Mouse (Mus musculus) stomach, embryonic 16.5 days (tissue): ENCODE measurements around the gene Fli1. TPM values are rescaled to one million over a fixed set of nuclear protein-coding genes. Genes with fewer than 3 reads are reported as not detected.

Source experiments
- ATAC-seq: fragments of 200-750 bp; cut with Nextera tagmentation; 2 replicates; pipeline ENCODE4 v1.8.0; 2017; ENCODE audit warnings: moderate number of reproducible peaks, moderate TSS enrichment; ENCODE audit not compliant: insufficient read depth, low FRiP score
- H3K27ac ChIP-seq: fragments of 300-500 bp; sonication (generic); 2 replicates; pipeline ENCODE4 v1.5.1; 2014; ENCODE audit warnings: low read length
- H3K27me3 ChIP-seq: fragments of 300-500 bp; sonication (generic); 2 replicates; pipeline ENCODE4 v1.6.1; 2014; ENCODE audit warnings: low read length, control low read depth, mixed read lengths; ENCODE audit not compliant: control insufficient read depth, insufficient read depth
- H3K36me3 ChIP-seq: fragments of 300-500 bp; sonication (generic); 2 replicates; pipeline ENCODE4 v1.6.1; 2014; ENCODE audit warnings: low read length; ENCODE audit not compliant: control insufficient read depth, insufficient read depth
- H3K4me1 ChIP-seq: fragments of 300-500 bp; sonication (generic); 2 replicates; pipeline ENCODE4 v1.6.1; 2014; ENCODE audit warnings: low read length, control low read depth, mixed read lengths; ENCODE audit not compliant: control insufficient read depth, insufficient read depth
- H3K4me2 ChIP-seq: fragments of 300-500 bp; sonication (generic); 2 replicates; pipeline ENCODE4 v1.6.1; 2014; ENCODE audit warnings: low read depth, low read length, mixed read lengths
- H3K4me3 ChIP-seq: fragments of 300-500 bp; sonication (generic); replicated peaks from 2 replicates; pipeline ENCODE4 v1.5.1; 2014; ENCODE audit warnings: mild to moderate bottlenecking, low read length
- H3K9ac ChIP-seq: fragments of 300-500 bp; sonication (generic); 2 replicates; pipeline ENCODE4 v1.6.1; 2014; ENCODE audit warnings: low read length
- H3K9me3 ChIP-seq: fragments of 300-500 bp; sonication (generic); replicated peaks from 2 replicates; pipeline ENCODE4 v1.6.1; 2016; ENCODE audit warnings: low read length, control low read depth; ENCODE audit not compliant: control insufficient read depth
- WGBS: fragments of 180-500 bp; shearing (Covaris S2); extraction: QIAGEN DNeasy Blood & Tissue Kit; methylation state at CpG from one replicate; pipeline ENCODE4 v1.1.7; 2014; 5-methylcytosine and 5-hydroxymethylcytosine counted together
- polyA plus RNA-seq: library from polyadenylated mRNA; unstranded; fragments of >200 nt; fragmentation: Nextera tagmentation; extraction: Ambion mirVana; gene quantifications from 2 replicates; pipeline ENCODE4 v1.2.1, GENCODE M21; 2015

Gene Fli1
- polyA plus RNA-seq, 1 experiment from 2014 or later: 12.8 TPM

GRCm38 (mm10) chr9:32573638-32574037 lies 31.0 kb upstream of the Fli1 start:
- ATAC-seq: no peak
- Histone ChIP-seq H3K27me3 (no peaks in the 10 kb centered on the region), H3K27ac (no peak overlapping the region), H3K9ac (no peak overlapping the region), H3K4me3 (no peak overlapping the region), H3K9me3 (no peaks in the 10 kb centered on the region), H3K4me1 (peaks cover 4% of the 10 kb centered on the region; the same call in 1 of the 2 replicates), H3K36me3 (no peaks in the 10 kb centered on the region), H3K4me2 (no peak overlapping the region)
- 63% methylated on average over 4 of the region's 4 CpGs for WGBS

DNA sequence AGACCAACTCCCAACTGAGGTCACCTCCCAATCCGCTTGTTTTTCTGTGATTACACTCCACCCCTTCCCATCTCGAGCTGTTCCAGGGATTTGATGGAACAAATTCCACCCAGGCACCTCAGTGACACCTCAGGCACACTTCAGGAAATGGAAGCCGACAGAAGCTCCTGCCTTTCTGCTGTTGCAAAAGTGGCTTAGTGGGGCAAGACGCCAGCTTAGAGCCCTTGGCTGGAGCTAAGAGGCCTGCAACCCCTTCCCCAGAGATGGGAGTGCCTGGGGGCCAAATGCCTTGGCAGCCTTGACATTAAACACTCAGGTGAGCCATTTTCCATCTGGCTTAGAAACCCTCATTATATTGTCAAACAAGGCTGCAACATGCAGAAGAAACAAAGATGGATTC lies 29.0 kb upstream of the Fli1 start:
- H3K27me3 ChIP-seq: no peaks in the 10 kb centered on the region
- H3K9ac ChIP-seq: no peak overlapping the region
- H3K4me2 ChIP-seq: no peak overlapping the region
- H3K27ac ChIP-seq: no peak overlapping the region
- no peaks in the 10 kb centered on the region for H3K9me3 ChIP-seq
- no peak for ATAC-seq
- WGBS: 43% methylated on average over 4 of the region's 4 CpGs
- no peak overlapping the region for H3K4me3 ChIP-seq
- peaks cover 4% of the 10 kb centered on the region; the same call in 1 of the 2 replicates for H3K4me1 ChIP-seq
- no peaks in the 10 kb centered on the region for H3K36me3 ChIP-seq

- H3K27ac ChIP-seq: no peak overlapping the region
- no peak for ATAC-seq
- no peak overlapping the region for H3K9ac ChIP-seq
- peaks cover 4% of the 10 kb centered on the region; the same call in 1 of the 2 replicates for H3K4me1 ChIP-seq
- no peak overlapping the region for H3K4me2 ChIP-seq
- no peak overlapping the region for H3K4me3 ChIP-seq
- 85% methylated on average over 5 of the region's 5 CpGs for WGBS
- no peaks in the 10 kb centered on the region for H3K9me3 ChIP-seq
- H3K27me3 ChIP-seq: no peaks in the 10 kb centered on the region
- H3K36me3 ChIP-seq: no peaks in the 10 kb centered on the region
These were observed 27.9 kb upstream of the Fli1 start for GRCm38 (mm10) chr9:32570547-32570946.

DNA sequence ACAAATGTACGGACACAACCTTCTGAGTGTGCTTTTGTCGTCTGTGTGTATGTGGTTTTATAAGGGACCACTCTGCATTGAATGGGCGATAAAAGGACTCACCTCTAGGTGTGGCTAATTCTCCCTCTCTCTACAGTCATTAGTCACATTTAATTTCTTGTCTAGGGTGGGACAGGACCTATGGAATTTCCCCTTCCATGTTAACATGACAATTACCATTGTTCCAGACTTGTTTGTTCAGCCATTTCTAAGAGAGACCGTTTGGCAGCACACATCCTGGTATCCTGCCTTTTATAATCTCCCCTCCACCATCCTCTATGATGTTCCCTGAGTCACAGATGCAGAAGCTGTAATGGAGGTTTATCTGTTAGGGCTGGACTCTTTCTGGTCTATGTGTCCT lies 26.6 kb upstream of the Fli1 start:
- Histone ChIP-seq H3K4me3 (no peak overlapping the region), H3K27me3 (no peaks in the 10 kb centered on the region), H3K9ac (no peak overlapping the region), H3K9me3 (no peaks in the 10 kb centered on the region), H3K36me3 (no peaks in the 10 kb centered on the region), H3K4me2 (no peak overlapping the region), H3K27ac (no peak overlapping the region), H3K4me1 (peaks cover 7% of the 10 kb centered on the region; the same call in 1 of the 2 replicates)
- no peak for ATAC-seq
- WGBS: 68% methylated on average over 4 of the region's 4 CpGs

DNA sequence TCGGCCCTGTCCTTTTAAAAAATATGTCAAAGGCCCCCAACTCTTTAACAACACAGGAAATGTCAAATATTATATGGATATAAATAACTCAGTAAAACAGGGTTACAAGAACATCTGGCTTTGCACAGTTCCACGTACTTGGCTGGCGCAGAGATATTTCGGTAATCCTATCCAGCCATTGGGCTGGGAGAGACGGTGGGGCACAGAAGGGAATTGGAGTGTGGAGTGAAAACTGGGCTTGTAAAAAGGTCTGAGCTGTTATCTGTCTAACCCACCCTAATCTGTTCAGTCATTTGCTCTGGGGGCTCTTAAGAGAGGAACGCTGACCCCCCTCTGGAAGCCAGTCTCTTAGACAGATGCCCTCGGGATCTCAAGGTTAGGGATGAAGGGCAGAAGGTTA lies 24.9 kb upstream of the Fli1 start:
- ATAC-seq: no peak
- Histone ChIP-seq H3K9ac (no peak overlapping the region), H3K9me3 (no peaks in the 10 kb centered on the region), H3K36me3 (no peaks in the 10 kb centered on the region), H3K4me2 (no peak overlapping the region), H3K4me1 (peaks cover 7% of the 10 kb centered on the region; the same call in 1 of the 2 replicates), H3K27me3 (no peaks in the 10 kb centered on the region), H3K4me3 (no peak overlapping the region), H3K27ac (no peak overlapping the region)
- WGBS: 50% methylated on average over 7 of the region's 7 CpGs

DNA sequence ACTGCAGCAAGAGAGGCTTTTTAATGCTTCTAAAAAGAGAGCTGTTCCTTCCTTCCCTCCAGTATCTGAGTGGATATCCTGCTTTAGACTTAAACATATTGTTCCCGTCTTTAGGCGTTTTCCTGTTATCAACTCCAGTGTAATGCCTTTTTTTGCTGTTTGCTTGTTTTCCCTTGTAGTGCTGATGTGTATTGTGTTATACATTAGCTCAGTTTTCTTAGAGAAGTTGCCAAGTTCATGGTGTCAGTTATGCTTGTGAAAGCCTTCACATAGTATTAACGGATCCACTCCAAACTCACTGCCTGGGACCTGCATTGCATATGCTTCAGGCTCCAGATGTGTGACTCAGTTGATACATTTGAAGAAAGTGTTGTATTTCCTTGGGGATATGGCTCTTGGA lies 22.6 kb upstream of the Fli1 start:
- ATAC-seq: no peak
- Histone ChIP-seq H3K4me2 (no peak overlapping the region), H3K9ac (no peak overlapping the region), H3K4me3 (no peak overlapping the region), H3K4me1 (0 out of 2 replicates have a peak, but pooled peaks cover 3% of the 10 kb centered on the region), H3K36me3 (no peaks in the 10 kb centered on the region), H3K27me3 (no peaks in the 10 kb centered on the region), H3K9me3 (no peaks in the 10 kb centered on the region), H3K27ac (no peak overlapping the region)
- 50% methylated on average over 3 of the region's 3 CpGs for WGBS

DNA sequence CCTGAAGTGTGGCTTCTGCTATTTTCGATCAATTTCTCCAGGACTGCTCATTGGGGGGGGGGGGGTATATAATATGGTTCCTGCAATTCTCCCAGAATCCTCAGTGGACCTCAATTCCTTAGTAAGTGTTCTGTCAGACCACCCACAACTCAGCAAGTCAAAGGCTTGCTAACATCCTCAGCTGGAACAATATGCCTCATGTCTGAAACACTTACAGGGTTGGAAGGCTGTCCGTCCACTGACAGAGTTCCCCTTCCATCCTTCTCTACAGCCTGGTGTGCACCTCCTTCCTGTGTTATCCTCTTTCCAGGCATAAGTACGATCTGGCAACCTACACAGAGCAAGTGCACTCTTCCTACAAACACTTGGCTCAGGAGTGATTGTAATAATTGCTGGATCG lies 20.2 kb upstream of the Fli1 start:
- Histone ChIP-seq H3K9me3 (no peaks in the 10 kb centered on the region), H3K27me3 (no peaks in the 10 kb centered on the region), H3K4me3 (no peak overlapping the region), H3K4me1 (0 out of 2 replicates have a peak, but pooled peaks cover 3% of the 10 kb centered on the region), H3K9ac (no peak overlapping the region), H3K27ac (no peak overlapping the region), H3K4me2 (0 out of 2 replicates have a peak overlapping the region, but pooled peaks have one; percentile 21), H3K36me3 (no peaks in the 10 kb centered on the region)
- 63% methylated on average over 4 of the region's 4 CpGs for WGBS
- no peak for ATAC-seq

DNA sequence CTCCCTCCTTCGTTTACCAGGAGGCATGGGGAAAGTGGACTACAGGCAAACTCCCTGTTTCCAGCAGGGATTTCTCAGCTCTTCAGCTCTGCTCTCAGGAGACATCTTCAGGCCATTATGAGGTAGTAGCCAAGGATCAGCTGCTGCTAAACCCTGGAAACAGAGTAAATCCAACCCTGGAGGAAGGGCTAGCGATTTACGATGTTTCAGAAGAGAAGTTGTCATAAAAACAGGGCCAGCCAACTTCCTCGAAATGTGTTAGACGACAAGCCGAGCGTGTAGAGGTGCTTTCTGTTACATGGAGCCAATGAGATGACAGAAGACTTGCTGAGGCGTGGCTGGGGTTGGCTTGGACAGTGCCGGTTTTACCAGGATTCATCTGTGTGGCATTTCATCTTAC lies 19.7 kb upstream of the Fli1 start:
- no peaks in the 10 kb centered on the region for H3K9me3 ChIP-seq
- no peaks in the 10 kb centered on the region for H3K27me3 ChIP-seq
- H3K27ac ChIP-seq: no peak overlapping the region
- no peak overlapping the region; the same call in 1 of the 2 replicates for H3K4me3 ChIP-seq
- H3K9ac ChIP-seq: no peak overlapping the region
- no peak for ATAC-seq
- H3K4me1 ChIP-seq: 0 out of 2 replicates have a peak, but pooled peaks cover 3% of the 10 kb centered on the region
- H3K36me3 ChIP-seq: no peaks in the 10 kb centered on the region
- H3K4me2 ChIP-seq: 0 out of 2 replicates have a peak overlapping the region, but pooled peaks have one; percentile 21
- WGBS: 39% methylated on average over 9 of the region's 9 CpGs

- H3K4me3 ChIP-seq: no peak overlapping the region
- H3K36me3 ChIP-seq: no peaks in the 10 kb centered on the region
- no peak overlapping the region for H3K9ac ChIP-seq
- 85% methylated on average over 14 of the region's 14 CpGs for WGBS
- no peak overlapping the region for H3K27ac ChIP-seq
- H3K9me3 ChIP-seq: no peaks in the 10 kb centered on the region
- ATAC-seq: no peak
- H3K4me2 ChIP-seq: no peak overlapping the region
- 0 out of 2 replicates have a peak, but pooled peaks cover 3% of the 10 kb centered on the region for H3K4me1 ChIP-seq
- H3K27me3 ChIP-seq: no peaks in the 10 kb centered on the region
These were observed 18.7 kb upstream of the Fli1 start for GRCm38 (mm10) chr9:32561190-32561890.
